Mouse (Mus musculus) heart, postnatal 0 days (tissue): ENCODE measurements around the gene Crnkl1. TPM values are rescaled to one million over a fixed set of nuclear protein-coding genes. Genes with fewer than 3 reads are reported as not detected.
"Not testable (repeated sequence)": the region's sequence is repeated elsewhere in the genome, so short reads cannot be mapped to it uniquely, and the experiment has no call there.

ENCODE experiments used
- ATAC-seq: fragments of 200-750 bp; cut with Nextera tagmentation; 2 replicates; pipeline ENCODE4 v1.8.0; 2017; ENCODE audit warnings: low read depth, moderate number of reproducible peaks, moderate library complexity; ENCODE audit not compliant: insufficient read depth
- DNase-seq: peaks from one replicate; pipeline ENCODE4 v3.0.0-alpha.2; 2016; ENCODE audit warnings: low spot score
- H3K27ac ChIP-seq: fragments of 300-500 bp; sonication (generic); 2 replicates; pipeline ENCODE4 v1.5.1; 2014; ENCODE audit warnings: low read depth, mild to moderate bottlenecking
- H3K27me3 ChIP-seq: fragments of 300-500 bp; sonication (generic); 2 replicates; pipeline ENCODE4 v1.6.1; 2014; ENCODE audit warnings: low read length, mixed read lengths; ENCODE audit not compliant: control insufficient read depth, insufficient read depth
- H3K36me3 ChIP-seq: fragments of 300-500 bp; sonication (generic); replicated peaks from 2 replicates; pipeline ENCODE4 v1.6.1; 2014; ENCODE audit warnings: low read length, mixed read lengths; ENCODE audit not compliant: control insufficient read depth, insufficient read depth
- H3K4me1 ChIP-seq: fragments of 300-500 bp; sonication (generic); 2 replicates; pipeline ENCODE4 v1.6.1; 2014; ENCODE audit warnings: antibody characterized with exemption; ENCODE audit not compliant: control insufficient read depth, insufficient read depth
- H3K4me2 ChIP-seq: fragments of 300-500 bp; sonication (generic); 2 replicates; pipeline ENCODE4 v1.6.1; 2014; ENCODE audit warnings: low read depth, mild to moderate bottlenecking, low read length, moderate library complexity
- H3K4me3 ChIP-seq: fragments of 300-500 bp; sonication (generic); 2 replicates; pipeline ENCODE4 v1.5.1; 2014; ENCODE audit warnings: low read depth, low read length
- H3K9ac ChIP-seq: fragments of 300-500 bp; sonication (generic); replicated peaks from 2 replicates; pipeline ENCODE4 v1.6.1; 2014; ENCODE audit warnings: low read depth, low read length, mixed read lengths
- H3K9me3 ChIP-seq: fragments of 300-500 bp; sonication (generic); replicated peaks from 2 replicates; pipeline ENCODE4 v1.6.1; 2016; ENCODE audit warnings: low read length; ENCODE audit not compliant: control insufficient read depth
- CTCF ChIP-seq: IDR thresholded peaks from 2 replicates; pipeline ENCODE4 v1.5.1; 2016; ENCODE audit warnings: antibody characterized with exemption, control low read depth, low read depth
- EP300 ChIP-seq: IDR thresholded peaks from 2 replicates; pipeline ENCODE4 v1.6.1; 2016; ENCODE audit warnings: antibody characterized with exemption, low read depth
- WGBS: fragments of 180-500 bp; shearing (Covaris S2); extraction: QIAGEN DNeasy Blood & Tissue Kit; methylation state at CpG from one replicate; pipeline ENCODE4 v1.1.7; 2014; 5-methylcytosine and 5-hydroxymethylcytosine counted together
- polyA plus RNA-seq: library from polyadenylated mRNA; unstranded; fragments of >200 nt; fragmentation: Nextera tagmentation; extraction: Ambion mirVana; gene quantifications from 2 replicates; pipeline ENCODE4 v1.2.1, GENCODE M21; 2015
- total RNA-seq: library from RNA; depleted of rRNA; stranded (reverse); fragments of >200 nt; gene quantifications from 2 replicates; pipeline ENCODE4 v1.2.3, GENCODE M21; 2014; ENCODE audit warnings: low replicate concordance

Crnkl1 gene
- total and polyA plus RNA-seq, 2 experiments from 2014 or later, result 9.4 to 15.5 TPM

DNA sequence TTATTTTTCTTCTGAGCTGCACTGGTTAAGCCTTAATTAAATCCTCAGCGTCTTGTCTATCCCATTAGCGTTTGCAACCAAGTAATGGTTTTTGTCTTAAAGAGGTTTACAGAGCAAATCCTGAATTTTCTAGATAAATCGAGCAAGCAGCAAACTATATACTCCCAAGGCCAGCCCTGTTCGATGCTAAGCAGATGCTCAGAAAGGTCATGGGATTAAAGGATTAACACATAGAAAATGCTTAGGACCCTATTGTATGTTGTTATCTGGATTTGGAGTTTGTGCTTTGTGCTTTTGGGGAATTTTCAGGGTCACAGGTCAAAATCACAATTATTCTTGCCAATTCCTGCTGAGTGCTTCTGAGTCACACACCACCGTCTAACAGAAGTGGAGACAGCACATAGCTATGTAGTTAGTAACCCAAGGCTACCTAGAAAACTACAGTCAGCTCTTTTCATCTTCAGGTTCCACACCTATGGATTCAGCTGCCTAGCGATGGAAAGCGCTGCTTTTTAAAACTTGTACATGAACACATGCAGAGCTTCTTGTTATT, 13.7 kb upstream of the Crnkl1 start:
- ATAC-seq (no peak), DNase-seq (no peak)
- TF ChIP-seq CTCF (no peak), EP300 (no peak)
- Histone ChIP-seq H3K9me3 (no peaks in the 10 kb centered on the region), H3K36me3 (no peaks in the 10 kb centered on the region), H3K9ac (no peak overlapping the region), H3K4me3 (no peak overlapping the region), H3K27me3 (no peaks in the 10 kb centered on the region), H3K27ac (no peak overlapping the region), H3K4me2 (no peak overlapping the region), H3K4me1 (no peaks in the 10 kb centered on the region)
- 74% methylated on average over 7 of the region's 7 CpGs for WGBS

DNA sequence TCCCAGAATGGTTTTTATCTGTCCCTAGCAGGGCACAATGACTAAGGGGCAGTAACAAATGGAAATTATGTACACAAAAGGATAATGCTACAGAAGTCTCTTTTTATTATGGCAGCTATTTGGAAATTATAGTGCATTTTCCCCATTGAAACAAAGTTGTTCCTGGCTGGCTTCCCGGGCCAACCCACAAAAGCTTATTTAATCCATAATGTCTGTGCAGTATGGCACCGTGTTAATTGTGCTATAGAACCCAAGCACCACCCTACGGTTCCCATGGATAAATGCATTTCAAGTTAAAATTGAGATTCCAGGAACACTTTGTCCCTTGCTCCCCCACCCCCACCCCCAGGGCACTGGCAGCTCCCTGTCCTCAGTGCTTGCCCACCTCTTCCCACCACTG, 9.5 kb upstream of the Crnkl1 start:
- H3K27ac ChIP-seq, result no peak overlapping the region
- DNase-seq, result no peak
- 73% methylated on average over 3 of the region's 3 CpGs for WGBS
- no peak overlapping the region for H3K9ac ChIP-seq
- H3K4me1 ChIP-seq, result no peaks in the 10 kb centered on the region
- no peak overlapping the region for H3K4me3 ChIP-seq
- H3K9me3 ChIP-seq, result no peaks in the 10 kb centered on the region
- ATAC-seq, result no peak
- H3K27me3 ChIP-seq, result no peaks in the 10 kb centered on the region
- H3K4me2 ChIP-seq, result no peak overlapping the region
- H3K36me3 ChIP-seq, result no peaks in the 10 kb centered on the region
- TF ChIP-seq EP300, result no peak
- TF ChIP-seq CTCF, result no peak

DNA sequence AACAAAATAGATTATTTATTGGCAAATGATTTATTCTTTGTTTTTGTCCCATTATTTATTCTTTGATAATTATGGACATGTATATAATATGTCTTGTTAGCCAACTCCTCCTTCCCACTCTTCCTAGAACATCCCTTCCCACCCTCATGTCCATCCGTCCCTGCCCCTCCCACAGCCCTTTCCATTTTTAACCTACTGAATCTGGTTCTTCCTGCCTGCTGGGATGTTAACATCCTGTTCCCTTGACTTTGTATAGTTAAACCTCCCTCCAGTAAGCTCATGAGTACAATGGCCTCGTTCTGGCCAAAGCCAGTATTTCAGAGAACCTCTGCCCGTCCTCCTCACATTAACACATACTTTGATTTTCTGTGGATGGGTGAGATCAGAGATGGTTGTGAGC, 6.6 kb upstream of the Crnkl1 start:
- no peak overlapping the region for H3K4me2 ChIP-seq
- TF ChIP-seq CTCF, result no peak
- TF ChIP-seq EP300, result no peak
- 44% methylated on average over 3 of the region's 3 CpGs for WGBS
- H3K27me3 ChIP-seq, result no peaks in the 10 kb centered on the region
- no peak overlapping the region for H3K4me3 ChIP-seq
- ATAC-seq (no peak), DNase-seq (no peak)
- no peaks in the 10 kb centered on the region; the same call in 1 of the 2 replicates for H3K4me1 ChIP-seq
- no peaks in the 10 kb centered on the region for H3K9me3 ChIP-seq
- no peak overlapping the region for H3K27ac ChIP-seq
- H3K36me3 ChIP-seq, result no peaks in the 10 kb centered on the region
- H3K9ac ChIP-seq, result no peak overlapping the region

DNA sequence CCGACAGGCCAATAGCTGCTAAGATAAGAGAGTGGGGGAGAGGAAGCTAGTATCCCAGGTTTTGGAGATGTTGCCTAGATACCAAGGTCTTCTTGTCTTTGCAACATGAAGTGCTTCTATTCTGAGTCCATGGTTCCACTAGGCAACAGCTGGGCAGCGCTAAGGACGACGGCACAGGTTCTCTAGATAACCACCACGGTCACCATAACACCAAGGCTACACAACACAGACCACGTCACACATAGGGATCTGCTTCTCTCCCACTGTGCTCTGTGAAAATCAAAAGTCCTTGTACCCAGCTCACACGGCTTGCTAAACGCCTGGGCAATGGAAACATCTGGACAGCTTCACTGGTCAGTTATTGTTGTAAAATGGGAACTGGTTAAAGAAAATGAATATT, 2.2 kb upstream of the Crnkl1 start:
- no peak overlapping the region for H3K4me3 ChIP-seq
- TF ChIP-seq EP300 (no peak), CTCF (no peak)
- 35% methylated on average over 8 of the region's 8 CpGs for WGBS

DNA sequence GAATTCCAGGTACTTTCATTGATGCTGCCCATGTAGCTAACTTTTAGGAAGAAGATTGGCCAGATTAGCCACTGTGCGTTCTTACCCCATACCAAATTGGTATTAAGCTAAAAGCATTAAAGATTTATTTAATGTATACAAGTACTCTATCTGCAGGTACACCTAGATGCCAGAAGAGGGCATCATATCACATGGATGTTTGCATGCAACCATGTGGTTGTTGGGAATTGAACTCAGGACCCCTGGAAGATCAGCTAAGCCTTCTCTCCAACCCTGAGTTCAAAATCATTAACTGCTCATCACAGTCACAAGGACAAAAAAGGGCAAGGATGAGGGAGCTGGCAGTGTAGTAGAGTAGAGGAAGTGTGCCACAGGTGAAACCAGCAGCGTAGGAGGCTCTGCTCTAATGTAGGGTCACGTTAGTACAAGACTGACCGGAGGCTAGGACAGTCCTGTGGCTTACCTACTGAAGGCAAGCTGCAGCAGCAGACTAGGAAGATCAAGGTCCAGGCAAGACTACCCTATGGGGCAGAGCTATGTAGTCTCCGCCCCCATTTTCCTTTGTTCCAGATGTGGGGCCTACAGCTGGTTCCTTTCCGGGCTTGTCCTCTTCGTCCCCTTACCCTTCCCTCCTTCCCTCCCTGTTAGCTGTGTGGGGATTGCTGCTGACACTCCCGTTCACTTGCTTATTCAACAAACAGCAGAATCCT, 13.7 kb downstream of the Crnkl1 start:
- Histone ChIP-seq H3K4me1 (no peaks in the 10 kb centered on the region), H3K9me3 (no peaks in the 10 kb centered on the region), H3K36me3 (peaks cover 92% of the 10 kb centered on the region), H3K9ac (no peak overlapping the region), H3K4me3 (no peak overlapping the region), H3K27me3 (no peaks in the 10 kb centered on the region), H3K4me2 (no peak overlapping the region), H3K27ac (no peak overlapping the region)
- DNase-seq (no peak), ATAC-seq (no peak)
- WGBS, result 88% methylated on average over 8 of the region's 8 CpGs
- peak; percentile 10; the same call in 1 of the 2 replicates for TF ChIP-seq CTCF
- TF ChIP-seq EP300, result no peak

More for the DNA sequence above, 2.2 kb upstream of the Crnkl1 start:
- H3K9me3 ChIP-seq, result no peaks in the 10 kb centered on the region
- H3K4me1 ChIP-seq, result peaks cover 8% of the 10 kb centered on the region
- peaks cover 7% of the 10 kb centered on the region for H3K36me3 ChIP-seq
- H3K9ac ChIP-seq, result no peak overlapping the region
- peak overlapping the region; percentile 58; the same call in 1 of the 2 replicates for H3K27ac ChIP-seq
- no peaks in the 10 kb centered on the region for H3K27me3 ChIP-seq
- DNase-seq (peak; percentile 67), ATAC-seq (peak; percentile 65)
- peak overlapping the region; percentile 21; the same call in 1 of the 2 replicates for H3K4me2 ChIP-seq

DNA sequence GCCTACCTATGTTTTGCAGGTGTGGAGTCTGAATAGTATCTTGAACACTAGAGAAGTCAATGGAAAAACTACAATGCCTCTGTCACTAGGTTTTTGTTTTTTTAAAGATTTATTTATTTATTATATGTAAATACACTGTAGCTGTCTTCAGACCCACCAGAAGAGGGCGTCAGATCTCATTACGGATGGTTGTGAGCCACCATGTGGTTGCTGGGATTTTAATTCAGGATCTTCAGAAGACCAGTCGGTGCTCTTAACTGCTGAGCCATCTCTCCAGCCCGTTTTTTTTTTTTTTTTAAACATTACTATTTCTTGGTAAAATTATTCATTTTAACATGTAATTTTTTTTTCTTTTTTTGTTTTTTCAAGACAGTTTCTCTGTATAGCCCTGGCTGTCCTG, 28.9 kb downstream of the Crnkl1 start:
- ATAC-seq, result not testable (repeated sequence)

More for the DNA sequence above, 28.9 kb downstream of the Crnkl1 start:
- WGBS, result 35% methylated on average over 4 of the region's 4 CpGs
- not testable (repeated sequence) for H3K27ac ChIP-seq, H3K4me3 ChIP-seq, H3K4me2 ChIP-seq, H3K9ac ChIP-seq, DNase-seq, H3K9me3 ChIP-seq, H3K27me3 ChIP-seq
- H3K36me3 ChIP-seq, result peaks cover 29% of the 10 kb centered on the region
- peaks cover 19% of the 10 kb centered on the region for H3K4me1 ChIP-seq
